9 mouse cellular contexts compared by ENCODE assay signal in genomic region chr7:46162132-46162727, GRCm38 (mm10). TPM values are rescaled to one million over a fixed set of nuclear protein-coding genes. Genes with fewer than 3 reads are reported as not detected.
DNase-seq lines count a peak whose midpoint lies in the region; ATAC-seq and TF ChIP-seq lines count a peak whose summit lies in the region.
"Had no signal": no experiment of that assay in that cellular context is flagged by ENCODE, and none has a peak within 500 bp of the region (broad histone marks: within the 10 kb centered on the region; RNA-seq: fewer than 3 reads in every experiment).

No protein-coding gene starts in this region.

- WGBS in neural tube, embryonic 15.5 days: 51% methylated on average over 11 of the region's 11 CpGs
- WGBS in intestine, postnatal 0 days: 69% methylated on average over 11 of the region's 11 CpGs

- H3K36me3 ChIP-seq in neural tube, embryonic 15.5 days: peaks cover 5% of the 10 kb centered on the region; the same call in 1 of the 2 replicates
- no peaks in the 10 kb centered on the region for H3K36me3 ChIP-seq in intestine, postnatal 0 days (ENCODE audit: control insufficient read depth, insufficient read depth)

- no peak for TF ChIP-seq CTCF in intestine, postnatal 0 days (IDR thresholded peaks at IDR 0.05; ENCODE audit: low read depth)

- DNase-seq in layer of hippocampus, postnatal 10 days (ENCODE audit: low spot score in 2 of 2): peak; percentile 60 to 62
- no peak for DNase-seq in layer of hippocampus, postnatal 25 days (ENCODE audit: extremely low spot score in 1 of 2, low spot score in 1 of 2)
- DNase-seq in cerebellum, adult 9-11 months: peak; percentile 98
- peak; percentile 83 to 85 for DNase-seq in heart, adult 9 months (ENCODE audit: low spot score in 2 of 2)

- no peak overlapping the region for H3K9ac ChIP-seq in neural tube, embryonic 15.5 days (replicated peaks)
- no peak overlapping the region for H3K9ac ChIP-seq in intestine, postnatal 0 days (ENCODE audit: low read depth, low read length)
- H3K9ac ChIP-seq: hindbrain, embryonic 14.5 days; liver, embryonic 14.5 days had no signal

- peak; percentile 35; the same call in 1 of the 2 replicates for ATAC-seq in neural tube, embryonic 15.5 days (ENCODE audit: low FRiP score)
- ATAC-seq in megakaryocyte progenitor cell, adult 5-6 weeks (replicated peaks; ENCODE audit: poor library complexity): no peak
- no peak for ATAC-seq in intestine, postnatal 0 days

- H3K4me3 ChIP-seq in neural tube, embryonic 15.5 days (replicated peaks): no peak overlapping the region
- H3K4me3 ChIP-seq in intestine, postnatal 0 days (ENCODE audit: low read depth, low read length): no peak overlapping the region

- H3K27me3 ChIP-seq in neural tube, embryonic 15.5 days (replicated peaks): no peaks in the 10 kb centered on the region
- no peaks in the 10 kb centered on the region for H3K27me3 ChIP-seq in intestine, postnatal 0 days (replicated peaks; ENCODE audit: control insufficient read depth, insufficient read depth, low read length)

- no peak overlapping the region for H3K4me2 ChIP-seq in neural tube, embryonic 15.5 days
- H3K4me2 ChIP-seq in intestine, postnatal 0 days (replicated peaks; ENCODE audit: low read depth): no peak overlapping the region
- H3K4me2 ChIP-seq: hindbrain, embryonic 14.5 days had no signal

- H3K27ac ChIP-seq in neural tube, embryonic 15.5 days (replicated peaks): no peak overlapping the region
- H3K27ac ChIP-seq in intestine, postnatal 0 days (ENCODE audit: low read depth, low read length): no peak overlapping the region
- H3K27ac ChIP-seq: hindbrain, embryonic 14.5 days; liver, embryonic 14.5 days had no signal

- H3K9me3 ChIP-seq in neural tube, embryonic 15.5 days (replicated peaks): no peaks in the 10 kb centered on the region
- no peaks in the 10 kb centered on the region for H3K9me3 ChIP-seq in intestine, postnatal 0 days (ENCODE audit: control insufficient read depth)

- peaks cover 6% of the 10 kb centered on the region; the same call in 1 of the 2 replicates for H3K4me1 ChIP-seq in neural tube, embryonic 15.5 days
- H3K4me1 ChIP-seq in intestine, postnatal 0 days (replicated peaks; ENCODE audit: control insufficient read depth, insufficient read depth, low read length): no peaks in the 10 kb centered on the region

RNA-seq across cellular contexts. Expression of gene Abcc8, which starts 17.6 kb away (rescaled TPM):
- 10 to 100 TPM; 41.9 to 42.6 TPM for total RNA-seq in layer of hippocampus, postnatal 10 days (2021)
- 10 to 100 TPM; 42.6 to 48.4 TPM for total RNA-seq in layer of hippocampus, postnatal 25 days (2021)
- 11.2 and 12.4 TPM in 2 replicates for polyA plus RNA-seq in neural tube, embryonic 15.5 days (2015; fragmentation: Nextera tagmentation; extraction: Ambion mirVana)
- not detected in 2 replicates for total RNA-seq in megakaryocyte progenitor cell, adult 5-6 weeks (2015)
- not detected in 2 replicates for total RNA-seq in megakaryocyte progenitor cell, adult 5-6 weeks (2017)
- polyA plus RNA-seq in intestine, postnatal 0 days (2015; fragmentation: Nextera tagmentation; extraction: Ambion mirVana): 0.95 and 1.8 TPM in 2 replicates

Comparison
In these comparisons a context has a peak if more than half of its experiments do, and no peak if none do; other contexts are left out.
1. DNase-seq: peak in layer of hippocampus, postnatal 10 days (2 of 2), cerebellum, adult 9-11 months (single experiment) and heart, adult 9 months (2 of 2); none in layer of hippocampus, postnatal 25 days (0 of 2).
2. RNA of gene Abcc8, which starts 17.6 kb away (total RNA-seq): 42.6 to 48.4 TPM in layer of hippocampus, postnatal 25 days and 41.9 to 42.6 TPM in layer of hippocampus, postnatal 10 days; not detected in megakaryocyte progenitor cell, adult 5-6 weeks; every median in the first group is over 10 times any median in the second.